Mouse (Mus musculus): Measurements from ENCODE around the gene Ehd1.

- no peak for TF ChIP-seq POLR2A (IDR thresholded peaks at IDR 0.05; ENCODE audit: borderline replicate concordance, low read depth, low read length)
- TF ChIP-seq CTCF (IDR thresholded peaks at IDR 0.05; ENCODE audit: low read depth, low read length): no peak
These were observed 25.6 kb downstream of the Ehd1 start for GRCm38 (mm10) chr19:6302114-6302513.

Measured in bone marrow macrophage, adult 2 months (primary cell).